Mouse (Mus musculus) mouse embryonic stem cell (cell line): ENCODE data around the gene Mup5.
"Not testable (repeated sequence)": the region's sequence is repeated elsewhere in the genome, so short reads cannot be mapped to it uniquely, and the experiment has no call there.

Experiments
- in situ Hi-C, 2 experiments: fragments of 300-500 bp; cut with MboI; formaldehyde crosslinking; loops; 1 replicate in 1 of 2; 3 replicates in 1 of 2; pipeline ENCODE4 v1.14.3; 2019 to 2020; ENCODE audit warnings: low sequenced_read_pairs in 2 of 2, low pct_unique_long_range_greater_than_20kb in 1 of 2, mixed read lengths in 1 of 2; ENCODE audit not compliant: unreplicated experiment in 1 of 2

Mup5 gene

GRCm38 (mm10) chr4:61834952-61835708, at the start of gene Mup5:
Mup5 (minus strand) TSS chr4:61835233.
- in situ Hi-C loops = no loop called here

- in situ Hi-C loops = no loop called here
These were observed 23.1 kb upstream of the Mup5 start for GRCm38 (mm10) chr4:61858160-61858559.

DNA sequence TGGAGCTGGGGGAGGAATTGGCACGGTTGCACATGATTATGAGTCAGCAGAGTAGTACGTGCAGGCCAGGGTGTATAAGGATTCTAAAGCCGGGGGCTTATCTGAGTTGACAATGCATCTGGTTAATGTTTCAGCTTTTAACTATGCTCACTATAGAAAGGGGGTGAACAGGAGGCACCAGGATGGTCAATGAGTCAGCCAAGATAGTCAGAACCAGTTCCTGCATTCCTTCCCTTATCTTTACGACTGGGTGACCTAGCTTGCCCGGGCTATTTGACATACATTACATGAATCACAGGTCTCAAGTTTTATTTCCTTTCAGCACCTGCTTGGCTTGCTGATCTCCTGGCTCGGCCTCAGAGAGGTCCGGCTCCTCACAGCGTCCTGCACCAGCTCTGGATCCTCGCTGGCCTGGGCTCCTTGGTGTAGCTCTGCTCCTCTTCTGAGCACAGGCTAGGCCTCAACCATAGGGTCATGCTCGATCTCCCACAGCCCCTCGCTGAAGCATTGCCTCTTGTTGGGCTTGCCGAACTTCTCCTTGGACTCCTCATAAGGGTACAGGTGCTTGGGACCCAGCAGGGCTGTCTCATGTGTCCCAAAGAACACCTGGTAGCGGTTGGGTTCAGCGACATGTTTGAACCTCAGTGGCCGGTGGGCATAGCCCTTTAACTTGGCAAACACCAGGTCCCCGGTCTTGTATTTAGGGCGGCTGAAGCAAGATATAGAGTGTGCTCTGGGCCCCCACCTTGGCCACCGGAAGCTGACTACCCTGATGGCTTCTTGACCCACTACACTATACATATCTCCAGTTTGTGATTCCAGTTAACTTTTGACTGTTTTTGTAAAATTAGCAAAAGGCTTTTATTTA, 21.0 kb upstream of the Mup5 start:
- in situ Hi-C loops = no loop called here

- in situ Hi-C loops = no loop called here
These were observed 20.3 kb upstream of the Mup5 start for GRCm38 (mm10) chr4:61855344-61855743.

GRCm38 (mm10) chr4:61844758-61845455, 9.9 kb upstream of the Mup5 start:
- in situ Hi-C loops = no loop called here

DNA sequence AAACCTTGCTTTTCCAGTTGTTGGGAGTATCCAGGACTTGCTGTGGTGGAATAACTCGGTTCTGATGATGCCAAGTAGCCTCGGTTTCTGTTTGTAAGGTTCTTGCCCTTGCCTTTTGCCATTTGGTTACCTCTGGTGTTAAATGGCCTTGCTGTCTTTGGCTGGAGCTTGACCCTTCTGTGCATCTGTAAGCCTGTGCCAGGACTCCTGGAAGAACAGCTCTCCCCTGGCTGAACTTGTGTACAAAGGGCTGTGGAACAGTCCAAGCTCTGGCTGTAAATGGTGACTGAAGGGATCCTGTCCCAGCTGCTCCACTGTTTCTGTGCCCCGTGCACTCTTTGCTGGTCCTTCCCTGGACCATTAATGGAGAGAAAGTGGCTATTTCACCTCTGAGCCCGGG, 5.8 kb downstream of the Mup5 start:
- in situ Hi-C loops = no loop called here

- in situ Hi-C loops = no loop called here
These were observed 11.8 kb downstream of the Mup5 start for GRCm38 (mm10) chr4:61823185-61823584.

- in situ Hi-C loops = not testable (repeated sequence)
These were observed 12.5 kb downstream of the Mup5 start for GRCm38 (mm10) chr4:61822541-61822940.

DNA sequence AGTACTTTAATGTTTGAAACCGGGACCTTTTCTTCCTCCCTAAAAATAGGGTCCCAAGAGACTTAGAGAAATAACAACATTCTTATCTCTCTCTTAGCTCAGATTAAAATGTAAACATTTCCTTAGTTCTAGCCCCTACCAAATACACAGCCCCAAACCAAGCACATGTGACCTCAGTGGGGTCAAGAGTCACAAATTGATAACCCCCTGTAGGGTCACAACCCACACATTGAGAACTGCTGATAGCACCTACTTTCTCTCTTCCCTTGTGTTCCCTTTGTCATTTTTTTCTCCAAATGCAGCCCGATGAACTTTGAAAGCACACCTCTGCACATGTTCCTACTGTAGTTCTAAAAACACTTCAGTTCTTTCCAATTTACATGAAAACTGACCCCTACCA, 19.4 kb downstream of the Mup5 start:
- in situ Hi-C loops = no loop called here

DNA sequence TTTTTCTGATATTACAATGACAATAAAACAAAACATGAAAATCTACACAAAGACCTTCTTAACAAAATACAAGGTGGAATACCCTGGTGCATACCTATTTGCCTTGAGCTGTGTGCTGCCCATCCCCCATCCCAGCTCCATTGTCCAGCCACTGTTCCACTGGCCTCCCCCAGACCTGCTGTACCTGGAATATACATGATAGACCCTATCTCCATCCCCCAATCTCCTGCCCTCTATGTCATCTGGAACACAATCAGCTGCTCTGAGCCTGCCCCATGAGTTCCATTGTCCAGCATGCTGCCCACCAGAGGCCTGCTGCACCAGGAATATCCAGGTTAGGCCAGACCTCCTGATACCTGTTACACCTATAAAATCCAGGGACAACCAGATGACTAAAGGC, 21.6 kb downstream of the Mup5 start:
- in situ Hi-C loops = no loop called here

GRCm38 (mm10) chr4:61811193-61811592, 23.8 kb downstream of the Mup5 start:
- in situ Hi-C loops = not testable (repeated sequence)

- in situ Hi-C loops = not testable (repeated sequence)
These were observed 26.1 kb downstream of the Mup5 start for GRCm38 (mm10) chr4:61808926-61809325.

DNA sequence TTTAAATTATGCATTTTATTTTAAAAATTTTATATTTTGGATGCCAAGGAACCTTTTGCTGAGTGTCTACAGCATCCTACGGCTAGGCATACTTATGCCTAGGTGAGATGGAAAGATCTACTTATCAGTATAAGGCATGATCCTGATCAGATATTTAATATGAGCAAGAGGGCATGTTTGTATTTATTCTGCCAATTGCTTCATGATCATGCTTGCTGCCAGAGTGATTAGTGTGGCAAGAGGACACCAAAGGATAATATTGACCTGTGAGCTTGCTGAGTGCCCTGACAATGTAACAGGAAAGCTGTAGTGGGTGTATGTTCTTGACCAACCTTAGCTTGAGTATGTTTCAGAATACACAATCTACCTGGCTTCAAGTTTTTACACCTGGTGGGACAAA, 45.3 kb downstream of the Mup5 start:
- in situ Hi-C loops = not testable (repeated sequence)

DNA sequence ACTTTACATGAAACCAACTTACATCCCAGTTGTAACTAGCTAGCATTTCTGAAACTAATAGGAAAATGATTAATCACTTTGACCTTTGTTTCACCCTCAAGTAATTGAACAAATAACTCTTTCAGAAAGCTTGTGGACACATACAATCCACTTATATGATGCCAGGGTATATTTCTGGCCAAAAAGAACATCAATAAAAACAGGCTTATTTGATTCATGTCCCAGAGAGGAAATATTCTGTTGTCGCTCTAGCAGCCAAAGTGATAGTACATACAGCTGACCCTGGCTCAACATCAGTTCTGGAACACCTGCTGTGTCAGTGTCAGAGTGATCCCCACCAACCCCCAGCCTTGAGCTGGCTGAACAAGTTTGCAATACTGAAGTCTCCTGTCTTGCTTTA, 50.8 kb downstream of the Mup5 start:
- in situ Hi-C loops = not testable (repeated sequence)

GRCm38 (mm10) chr4:61782169-61782568, 52.9 kb downstream of the Mup5 start, which contains the start of gene Mup19:
Mup19 (minus strand) TSS chr4:61782269.
- in situ Hi-C loops = not testable (repeated sequence)
